Mouse (Mus musculus): ENCODE results near the gene Cap1.

Gene Cap1

DNA sequence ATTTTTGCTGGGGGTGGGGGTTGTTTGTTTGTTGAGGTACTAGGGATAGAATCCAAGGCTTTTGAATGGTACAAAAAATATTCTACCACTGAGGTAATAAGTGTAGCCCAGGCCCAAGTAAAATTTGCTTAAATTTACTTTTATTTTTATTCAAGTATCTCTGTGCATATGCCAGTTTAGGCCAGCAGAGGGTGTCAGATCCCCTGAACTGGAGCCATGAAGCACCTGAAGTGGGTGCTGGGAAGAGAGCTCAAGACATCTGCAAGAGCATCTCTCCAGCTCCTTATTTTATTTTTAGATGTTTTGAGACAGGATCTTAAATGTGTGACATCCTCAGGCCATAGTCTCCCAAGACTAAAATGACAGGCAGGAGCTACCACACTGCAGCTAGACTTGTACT lies 15.8 kb downstream of the Cap1 start:
- no peaks in the 10 kb centered on the region for H3K9me3 ChIP-seq (ENCODE audit: low read length)
- peaks cover 85% of the 10 kb centered on the region for H3K36me3 ChIP-seq (ENCODE audit: insufficient read depth, low read length)
- peaks cover 8% of the 10 kb centered on the region for H3K4me1 ChIP-seq (replicated peaks; ENCODE audit: low read depth, low read length)
- peak; percentile 45; the same call in 1 of the 2 replicates for TF ChIP-seq CTCF (conservative IDR thresholded peaks at IDR 0.05; ENCODE audit: low read length)
- TF ChIP-seq POU5F1 (IDR thresholded peaks at IDR 0.05; ENCODE audit: borderline replicate concordance, low read length) = no peak
- no peak for TF ChIP-seq NANOG (IDR thresholded peaks at IDR 0.05; ENCODE audit: borderline replicate concordance, low read length)
- no peaks in the 10 kb centered on the region for H3K27me3 ChIP-seq (ENCODE audit: insufficient read depth, low read length)
- no peak overlapping the region for H3K4me3 ChIP-seq (replicated peaks; ENCODE audit: low read length)

DNA sequence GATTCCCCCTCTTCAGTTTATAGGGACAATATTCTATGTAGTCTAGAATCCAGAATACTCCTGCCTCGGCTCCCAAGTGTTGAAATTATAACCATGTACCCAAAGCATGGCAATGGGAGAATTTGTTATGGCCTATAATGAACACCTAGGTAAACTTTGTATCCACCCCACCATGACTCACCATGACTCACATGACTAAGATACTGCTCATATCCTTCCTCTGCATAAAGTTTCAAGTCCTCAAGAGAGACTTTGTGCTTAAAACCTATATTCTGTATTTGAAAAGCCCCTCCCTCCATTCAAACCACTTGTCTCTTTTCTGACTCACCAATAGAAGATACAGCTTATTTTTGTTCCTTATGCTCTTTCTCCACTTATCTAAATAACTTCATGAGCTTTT lies 17.8 kb downstream of the Cap1 start:
- H3K36me3 ChIP-seq (ENCODE audit: insufficient read depth, low read length) = peaks cover 97% of the 10 kb centered on the region
- no peak overlapping the region for H3K4me3 ChIP-seq (replicated peaks; ENCODE audit: low read length)
- no peaks in the 10 kb centered on the region for H3K9me3 ChIP-seq (ENCODE audit: low read length)
- no peaks in the 10 kb centered on the region for H3K27me3 ChIP-seq (ENCODE audit: insufficient read depth, low read length)
- H3K4me1 ChIP-seq (replicated peaks; ENCODE audit: low read depth, low read length) = peaks cover 2% of the 10 kb centered on the region; the same call in 1 of the 2 replicates
- TF ChIP-seq CTCF (conservative IDR thresholded peaks at IDR 0.05; ENCODE audit: low read length) (no peak), POU5F1 (IDR thresholded peaks at IDR 0.05; ENCODE audit: borderline replicate concordance, low read length) (no peak), NANOG (IDR thresholded peaks at IDR 0.05; ENCODE audit: borderline replicate concordance, low read length) (no peak)

DNA sequence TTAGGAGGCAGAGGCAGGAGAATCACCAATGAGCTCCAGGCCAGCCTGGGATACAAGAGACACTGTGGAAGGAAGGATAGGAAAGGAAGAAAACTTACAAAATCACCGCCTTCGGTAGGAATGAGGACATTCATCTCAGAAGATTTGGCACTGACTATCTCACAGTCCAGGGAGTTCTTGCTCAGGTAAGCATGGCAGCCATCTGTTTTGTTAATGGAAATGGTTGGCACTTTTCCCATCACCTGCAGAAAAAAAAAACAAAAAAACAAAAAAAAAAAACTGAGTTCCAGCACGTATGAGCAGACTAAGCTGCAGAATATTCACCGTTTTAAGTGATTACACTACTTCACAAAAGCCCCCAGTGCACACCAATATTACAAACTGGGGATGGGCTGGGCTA lies 24.0 kb downstream of the Cap1 start:
- Histone ChIP-seq H3K9me3 (ENCODE audit: low read length) (no peaks in the 10 kb centered on the region), H3K4me3 (replicated peaks; ENCODE audit: low read length) (no peak overlapping the region), H3K36me3 (ENCODE audit: insufficient read depth, low read length) (peaks cover 89% of the 10 kb centered on the region), H3K27me3 (ENCODE audit: insufficient read depth, low read length) (no peaks in the 10 kb centered on the region), H3K4me1 (replicated peaks; ENCODE audit: low read depth, low read length) (0 out of 2 replicates have a peak, but pooled peaks cover 3% of the 10 kb centered on the region)
- TF ChIP-seq POU5F1 (IDR thresholded peaks at IDR 0.05; ENCODE audit: borderline replicate concordance, low read length) (no peak), CTCF (conservative IDR thresholded peaks at IDR 0.05; ENCODE audit: low read length) (no peak), NANOG (IDR thresholded peaks at IDR 0.05; ENCODE audit: borderline replicate concordance, low read length) (no peak)

DNA sequence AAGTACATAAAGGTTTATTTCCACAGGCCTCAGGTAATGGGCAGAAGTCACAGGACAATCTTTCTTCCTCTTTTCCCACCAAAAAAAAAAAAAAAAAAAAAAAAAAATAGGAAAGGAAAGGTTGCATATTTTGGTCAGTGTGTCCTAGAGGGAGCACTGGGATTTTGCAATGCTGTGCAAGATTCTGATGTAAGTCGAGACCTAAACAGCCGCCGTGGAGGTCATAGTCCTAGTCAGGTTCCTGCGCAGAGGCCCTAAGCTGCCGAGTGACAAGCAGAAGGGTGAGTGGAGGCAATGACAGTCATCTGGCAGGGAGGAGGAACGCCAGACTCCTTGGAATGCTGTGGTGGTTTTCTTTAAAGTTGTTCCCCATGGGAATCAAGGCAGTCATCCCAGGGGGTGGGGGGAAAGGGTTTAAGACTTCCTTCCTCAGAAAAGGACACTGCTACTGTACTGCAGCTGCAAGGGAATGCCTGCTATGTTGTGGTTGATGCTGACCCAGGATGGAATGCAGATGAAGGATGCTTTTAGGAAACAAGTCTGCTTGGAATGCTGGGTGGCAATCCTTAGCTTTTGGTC lies 26.7 kb downstream of the Cap1 start:
- Histone ChIP-seq H3K27me3 (ENCODE audit: insufficient read depth, low read length) (no peaks in the 10 kb centered on the region), H3K4me1 (replicated peaks; ENCODE audit: low read depth, low read length) (0 out of 2 replicates have a peak, but pooled peaks cover 3% of the 10 kb centered on the region), H3K36me3 (ENCODE audit: insufficient read depth, low read length) (peaks cover 91% of the 10 kb centered on the region), H3K9me3 (ENCODE audit: low read length) (no peaks in the 10 kb centered on the region), H3K4me3 (replicated peaks; ENCODE audit: low read length) (no peak overlapping the region)
- no peak for TF ChIP-seq POU5F1 (IDR thresholded peaks at IDR 0.05; ENCODE audit: borderline replicate concordance, low read length)
- no peak for TF ChIP-seq CTCF (conservative IDR thresholded peaks at IDR 0.05; ENCODE audit: low read length)
- TF ChIP-seq NANOG (IDR thresholded peaks at IDR 0.05; ENCODE audit: borderline replicate concordance, low read length) = no peak

DNA sequence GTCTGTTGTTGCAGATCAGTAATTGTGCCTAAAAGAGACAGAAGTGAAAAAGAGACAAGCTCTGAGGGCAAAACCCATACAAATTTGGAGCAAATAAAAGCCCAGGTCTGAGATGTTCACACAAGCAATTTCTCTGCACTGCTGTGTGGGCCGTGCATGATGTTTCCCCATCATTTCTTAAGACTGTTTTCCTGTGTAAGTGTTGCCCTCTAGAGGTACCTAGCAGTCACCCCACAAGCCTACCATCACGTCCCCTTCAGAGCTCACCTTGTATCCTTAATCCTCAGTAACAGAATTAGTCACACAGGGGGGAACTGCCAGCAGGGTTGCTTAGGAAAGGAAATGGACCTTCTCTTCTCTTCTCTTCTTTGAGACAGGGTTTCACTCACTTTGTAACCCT lies 27.9 kb downstream of the Cap1 start:
- no peak overlapping the region for H3K4me3 ChIP-seq (replicated peaks; ENCODE audit: low read length)
- TF ChIP-seq POU5F1 (IDR thresholded peaks at IDR 0.05; ENCODE audit: borderline replicate concordance, low read length) = no peak
- TF ChIP-seq NANOG (IDR thresholded peaks at IDR 0.05; ENCODE audit: borderline replicate concordance, low read length) = no peak
- no peak for TF ChIP-seq CTCF (conservative IDR thresholded peaks at IDR 0.05; ENCODE audit: low read length)
- no peaks in the 10 kb centered on the region for H3K9me3 ChIP-seq (ENCODE audit: low read length)

DNA sequence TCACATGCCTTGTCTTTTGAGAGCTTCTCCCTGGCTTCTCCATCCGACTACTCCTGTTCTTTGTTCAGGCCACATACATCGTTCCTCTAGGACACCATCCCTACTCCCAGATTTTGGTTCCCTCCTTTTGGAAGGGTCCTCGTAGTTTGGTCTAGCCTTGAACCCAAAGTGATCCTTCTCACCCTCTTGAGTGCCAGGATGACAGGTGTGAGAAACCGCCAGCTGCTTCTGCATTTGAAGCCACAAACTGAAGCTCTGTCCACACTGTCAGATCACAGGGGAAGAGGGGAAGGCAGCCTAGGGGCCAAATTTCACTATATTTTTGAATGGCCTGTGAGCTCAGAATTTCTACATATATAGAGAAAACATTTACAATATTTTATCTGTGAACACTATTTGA lies 31.1 kb downstream of the Cap1 start:
- no peak overlapping the region for H3K4me3 ChIP-seq (replicated peaks; ENCODE audit: low read length)
- peaks cover 90% of the 10 kb centered on the region for H3K36me3 ChIP-seq (ENCODE audit: insufficient read depth, low read length)
- H3K4me1 ChIP-seq (replicated peaks; ENCODE audit: low read depth, low read length) = peaks cover 9% of the 10 kb centered on the region
- no peaks in the 10 kb centered on the region for H3K9me3 ChIP-seq (ENCODE audit: low read length)
- TF ChIP-seq NANOG (IDR thresholded peaks at IDR 0.05; ENCODE audit: borderline replicate concordance, low read length) (no peak), POU5F1 (IDR thresholded peaks at IDR 0.05; ENCODE audit: borderline replicate concordance, low read length) (no peak), CTCF (conservative IDR thresholded peaks at IDR 0.05; ENCODE audit: low read length) (no peak)
- H3K27me3 ChIP-seq (ENCODE audit: insufficient read depth, low read length) = no peaks in the 10 kb centered on the region

More for the DNA sequence above, 27.9 kb downstream of the Cap1 start:
- no peaks in the 10 kb centered on the region for H3K27me3 ChIP-seq (ENCODE audit: insufficient read depth, low read length)
- H3K4me1 ChIP-seq (replicated peaks; ENCODE audit: low read depth, low read length) = 0 out of 2 replicates have a peak, but pooled peaks cover 3% of the 10 kb centered on the region
- H3K36me3 ChIP-seq (ENCODE audit: insufficient read depth, low read length) = peaks cover 89% of the 10 kb centered on the region

DNA sequence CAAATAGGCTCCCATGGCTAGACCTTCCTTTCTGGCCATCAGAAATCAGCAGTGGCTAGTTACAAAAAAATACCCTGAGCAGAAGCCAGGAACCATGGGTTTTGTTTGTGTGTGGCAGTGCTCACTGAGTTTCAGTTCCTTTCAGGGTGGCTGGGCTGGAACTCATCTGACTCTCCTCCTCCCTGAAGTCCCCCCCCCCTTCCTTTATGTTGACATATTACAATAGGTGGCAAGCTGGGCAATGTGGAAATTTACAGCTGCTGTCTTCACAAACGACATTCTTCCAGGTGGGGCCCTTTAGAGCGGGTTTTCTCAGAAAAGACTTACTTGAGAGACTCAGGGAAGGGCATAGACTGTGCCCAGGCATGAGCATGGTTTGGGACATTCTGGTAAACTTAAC lies 32.2 kb downstream of the Cap1 start:
- Histone ChIP-seq H3K4me1 (replicated peaks; ENCODE audit: low read depth, low read length) (peaks cover 17% of the 10 kb centered on the region), H3K9me3 (ENCODE audit: low read length) (no peaks in the 10 kb centered on the region), H3K27me3 (ENCODE audit: insufficient read depth, low read length) (no peaks in the 10 kb centered on the region), H3K4me3 (replicated peaks; ENCODE audit: low read length) (no peak overlapping the region), H3K36me3 (ENCODE audit: insufficient read depth, low read length) (peaks cover 89% of the 10 kb centered on the region)
- TF ChIP-seq NANOG (IDR thresholded peaks at IDR 0.05; ENCODE audit: borderline replicate concordance, low read length) = no peak
- TF ChIP-seq CTCF (conservative IDR thresholded peaks at IDR 0.05; ENCODE audit: low read length) = no peak
- TF ChIP-seq POU5F1 (IDR thresholded peaks at IDR 0.05; ENCODE audit: borderline replicate concordance, low read length) = no peak

DNA sequence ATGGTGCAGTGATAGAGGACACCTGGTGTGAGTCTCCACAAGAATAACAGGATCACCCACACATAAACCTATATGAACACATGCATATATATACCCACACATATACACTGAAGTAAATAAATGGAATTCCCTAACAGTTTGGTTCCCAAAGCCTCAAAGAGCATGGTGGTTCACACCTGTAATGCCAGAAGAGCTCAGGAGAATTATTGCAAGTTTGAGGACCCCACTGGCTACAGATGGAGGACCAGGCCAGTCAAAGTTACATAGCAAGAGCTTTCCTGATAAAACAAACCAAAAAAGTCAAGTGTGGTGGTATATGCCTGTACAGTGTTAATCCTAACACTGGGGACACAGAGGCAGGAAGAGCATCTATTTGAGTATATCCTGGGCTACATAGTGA lies 34.3 kb downstream of the Cap1 start:
- H3K27me3 ChIP-seq (ENCODE audit: insufficient read depth, low read length) = no peaks in the 10 kb centered on the region
- TF ChIP-seq NANOG (IDR thresholded peaks at IDR 0.05; ENCODE audit: borderline replicate concordance, low read length) (no peak), CTCF (conservative IDR thresholded peaks at IDR 0.05; ENCODE audit: low read length) (no peak), POU5F1 (IDR thresholded peaks at IDR 0.05; ENCODE audit: borderline replicate concordance, low read length) (no peak)
- H3K9me3 ChIP-seq (ENCODE audit: low read length) = no peaks in the 10 kb centered on the region
- no peak overlapping the region for H3K4me3 ChIP-seq (replicated peaks; ENCODE audit: low read length)
- peaks cover 87% of the 10 kb centered on the region for H3K36me3 ChIP-seq (ENCODE audit: insufficient read depth, low read length)
- H3K4me1 ChIP-seq (replicated peaks; ENCODE audit: low read depth, low read length) = peaks cover 20% of the 10 kb centered on the region

DNA sequence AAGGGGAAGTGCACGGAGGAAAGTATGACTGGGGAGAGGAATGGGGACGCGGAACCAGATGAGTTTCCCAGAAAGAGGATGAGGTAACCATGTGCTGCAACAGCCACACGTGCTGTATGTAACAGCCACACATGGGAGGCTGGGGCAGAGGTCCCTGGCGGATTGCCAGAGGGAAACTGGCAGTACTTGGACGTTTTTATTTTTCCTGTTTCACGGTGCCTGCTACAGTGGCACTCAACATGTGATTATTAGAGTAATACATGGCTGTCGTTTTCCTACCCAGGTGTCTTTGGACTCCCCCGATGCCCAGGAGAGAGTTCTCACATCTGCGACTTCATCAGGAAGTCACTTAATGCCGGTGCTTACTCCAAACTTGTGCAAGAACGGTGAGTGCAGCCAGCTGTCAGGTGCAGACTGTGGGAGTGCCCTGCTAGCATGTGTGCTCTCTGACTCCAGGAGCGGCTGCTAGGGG lies 37.7 kb downstream of the Cap1 start:
- Histone ChIP-seq H3K4me3 (replicated peaks; ENCODE audit: low read length) (no peak overlapping the region), H3K36me3 (ENCODE audit: insufficient read depth, low read length) (peaks cover 80% of the 10 kb centered on the region), H3K27me3 (ENCODE audit: insufficient read depth, low read length) (no peaks in the 10 kb centered on the region), H3K4me1 (replicated peaks; ENCODE audit: low read depth, low read length) (peaks cover 20% of the 10 kb centered on the region), H3K9me3 (ENCODE audit: low read length) (no peaks in the 10 kb centered on the region)
- TF ChIP-seq CTCF (conservative IDR thresholded peaks at IDR 0.05; ENCODE audit: low read length) (no peak), POU5F1 (IDR thresholded peaks at IDR 0.05; ENCODE audit: borderline replicate concordance, low read length) (no peak), NANOG (IDR thresholded peaks at IDR 0.05; ENCODE audit: borderline replicate concordance, low read length) (no peak)

All from E14TG2a.4 (cell line).